Mouse (Mus musculus): ENCODE results near the gene Fam122c. TPM values are rescaled to one million over a fixed set of nuclear protein-coding genes. Genes with fewer than 3 reads are reported as not detected.

Fam122c gene
- not detected in 2 replicates for polyA plus RNA-seq (2011; ENCODE audit: insufficient read length, low read depth, missing spikeins)

GRCm38 (mm10) chrX:53273124-53273523 lies at the start of gene Fam122c:
Gene Fam122c, plus strand, starts transcription at chrX:53273424.
- no peak within 1 kb of the TSS for H3K27ac ChIP-seq (ENCODE audit: insufficient read depth, low read length)
- no peaks in the 10 kb centered on the region for H3K4me1 ChIP-seq (ENCODE audit: control insufficient read depth, insufficient read depth, low read length)
- no peak for TF ChIP-seq POLR2A (IDR thresholded peaks at IDR 0.05; ENCODE audit: low read depth, low read length)
- no peak for TF ChIP-seq CTCF (IDR thresholded peaks at IDR 0.05; ENCODE audit: borderline replicate concordance, insufficient read depth, low read length)
- no peak within 1 kb of the TSS for H3K4me3 ChIP-seq (ENCODE audit: insufficient read depth, low read length)

- H3K27ac ChIP-seq (ENCODE audit: insufficient read depth, low read length): no peak overlapping the region
- no peak overlapping the region for H3K4me3 ChIP-seq (ENCODE audit: insufficient read depth, low read length)
- H3K4me1 ChIP-seq (ENCODE audit: control insufficient read depth, insufficient read depth, low read length): no peaks in the 10 kb centered on the region
- TF ChIP-seq CTCF (IDR thresholded peaks at IDR 0.05; ENCODE audit: borderline replicate concordance, insufficient read depth, low read length) (no peak), POLR2A (IDR thresholded peaks at IDR 0.05; ENCODE audit: low read depth, low read length) (no peak)
These were observed 48.8 kb upstream of the Fam122c start for GRCm38 (mm10) chrX:53224353-53224944.

GRCm38 (mm10) chrX:53231965-53232364 lies 41.3 kb upstream of the Fam122c start:
- no peak for TF ChIP-seq POLR2A (IDR thresholded peaks at IDR 0.05; ENCODE audit: low read depth, low read length)
- no peak for TF ChIP-seq CTCF (IDR thresholded peaks at IDR 0.05; ENCODE audit: borderline replicate concordance, insufficient read depth, low read length)
- H3K4me3 ChIP-seq (ENCODE audit: insufficient read depth, low read length): 0 out of 2 replicates have a peak overlapping the region, but pooled peaks have one; percentile 0

GRCm38 (mm10) chrX:53233689-53234088 lies 39.5 kb upstream of the Fam122c start:
- 0 out of 2 replicates have a peak overlapping the region, but pooled peaks have one; percentile 34 for H3K27ac ChIP-seq (ENCODE audit: insufficient read depth, low read length)
- TF ChIP-seq CTCF (IDR thresholded peaks at IDR 0.05; ENCODE audit: borderline replicate concordance, insufficient read depth, low read length) (no peak), POLR2A (IDR thresholded peaks at IDR 0.05; ENCODE audit: low read depth, low read length) (no peak)
- H3K4me3 ChIP-seq (ENCODE audit: insufficient read depth, low read length): no peak overlapping the region
- no peaks in the 10 kb centered on the region for H3K4me1 ChIP-seq (ENCODE audit: control insufficient read depth, insufficient read depth, low read length)

More at GRCm38 (mm10) chrX:53231965-53232364, 41.3 kb upstream of the Fam122c start:
- Histone ChIP-seq H3K27ac (ENCODE audit: insufficient read depth, low read length) (no peak overlapping the region), H3K4me1 (ENCODE audit: control insufficient read depth, insufficient read depth, low read length) (no peaks in the 10 kb centered on the region)

GRCm38 (mm10) chrX:53236404-53236803 lies 36.8 kb upstream of the Fam122c start:
- H3K4me1 ChIP-seq (ENCODE audit: control insufficient read depth, insufficient read depth, low read length): no peaks in the 10 kb centered on the region
- no peak overlapping the region for H3K27ac ChIP-seq (ENCODE audit: insufficient read depth, low read length)
- TF ChIP-seq POLR2A (IDR thresholded peaks at IDR 0.05; ENCODE audit: low read depth, low read length) (no peak), CTCF (IDR thresholded peaks at IDR 0.05; ENCODE audit: borderline replicate concordance, insufficient read depth, low read length) (no peak)
- H3K4me3 ChIP-seq (ENCODE audit: insufficient read depth, low read length): no peak overlapping the region

GRCm38 (mm10) chrX:53237971-53238370 lies 35.3 kb upstream of the Fam122c start:
- no peaks in the 10 kb centered on the region for H3K4me1 ChIP-seq (ENCODE audit: control insufficient read depth, insufficient read depth, low read length)
- no peak overlapping the region for H3K4me3 ChIP-seq (ENCODE audit: insufficient read depth, low read length)
- H3K27ac ChIP-seq (ENCODE audit: insufficient read depth, low read length): no peak overlapping the region
- no peak for TF ChIP-seq CTCF (IDR thresholded peaks at IDR 0.05; ENCODE audit: borderline replicate concordance, insufficient read depth, low read length)

GRCm38 (mm10) chrX:53240011-53240410 lies 33.2 kb upstream of the Fam122c start, which contains the start of gene Plac1:
Gene Plac1, minus strand, starts transcription at chrX:53240111.
- Histone ChIP-seq H3K4me3 (ENCODE audit: insufficient read depth, low read length) (no peak within 1 kb of the TSS), H3K4me1 (ENCODE audit: control insufficient read depth, insufficient read depth, low read length) (no peaks in the 10 kb centered on the region), H3K27ac (ENCODE audit: insufficient read depth, low read length) (no peak within 1 kb of the TSS)
- TF ChIP-seq POLR2A (IDR thresholded peaks at IDR 0.05; ENCODE audit: low read depth, low read length) (no peak), CTCF (IDR thresholded peaks at IDR 0.05; ENCODE audit: borderline replicate concordance, insufficient read depth, low read length) (no peak)

GRCm38 (mm10) chrX:53255195-53255594 lies 18.0 kb upstream of the Fam122c start:
- Histone ChIP-seq H3K4me1 (ENCODE audit: control insufficient read depth, insufficient read depth, low read length) (no peaks in the 10 kb centered on the region), H3K4me3 (ENCODE audit: insufficient read depth, low read length) (no peak overlapping the region), H3K27ac (ENCODE audit: insufficient read depth, low read length) (no peak overlapping the region)
- TF ChIP-seq POLR2A (IDR thresholded peaks at IDR 0.05; ENCODE audit: low read depth, low read length): no peak
- TF ChIP-seq CTCF (IDR thresholded peaks at IDR 0.05; ENCODE audit: borderline replicate concordance, insufficient read depth, low read length): no peak

- Histone ChIP-seq H3K4me1 (ENCODE audit: control insufficient read depth, insufficient read depth, low read length) (no peaks in the 10 kb centered on the region), H3K4me3 (ENCODE audit: insufficient read depth, low read length) (no peak overlapping the region), H3K27ac (ENCODE audit: insufficient read depth, low read length) (no peak overlapping the region)
- TF ChIP-seq POLR2A (IDR thresholded peaks at IDR 0.05; ENCODE audit: low read depth, low read length) (no peak), CTCF (IDR thresholded peaks at IDR 0.05; ENCODE audit: borderline replicate concordance, insufficient read depth, low read length) (no peak)
These were observed 7.0 kb upstream of the Fam122c start for GRCm38 (mm10) chrX:53266186-53266585.

GRCm38 (mm10) chrX:53268856-53269255 lies 4.4 kb upstream of the Fam122c start:
- 0 out of 2 replicates have a peak overlapping the region, but pooled peaks have one; percentile 27 for H3K27ac ChIP-seq (ENCODE audit: insufficient read depth, low read length)

More at GRCm38 (mm10) chrX:53268856-53269255, 4.4 kb upstream of the Fam122c start:
- peak overlapping the region; percentile 69 for H3K4me3 ChIP-seq (ENCODE audit: insufficient read depth, low read length)
- no peaks in the 10 kb centered on the region for H3K4me1 ChIP-seq (ENCODE audit: control insufficient read depth, insufficient read depth, low read length)
- TF ChIP-seq POLR2A (IDR thresholded peaks at IDR 0.05; ENCODE audit: low read depth, low read length) (peak; percentile 66), CTCF (IDR thresholded peaks at IDR 0.05; ENCODE audit: borderline replicate concordance, insufficient read depth, low read length) (no peak)
